Mouse (Mus musculus): ENCODE results near the gene Il17f. TPM values are rescaled to one million over a fixed set of nuclear protein-coding genes. Genes with fewer than 3 reads are reported as not detected.

The Il17f gene
- polyA plus RNA-seq, 1 experiment from 2014 or later, result not detected

Other genes with a start within 250 kb of the Il17f start
- not detected in 2 replicates for gene Pkhd1, start 172.6 kb downstream of the Il17f start, polyA plus RNA-seq (2014; fragmentation: Nextera tagmentation; extraction: Ambion mirVana)
- gene Il17a, start 59.7 kb downstream of the Il17f start, polyA plus RNA-seq (2014; fragmentation: Nextera tagmentation; extraction: Ambion mirVana), result not detected in 2 replicates
- gene Mcm3, start 29.7 kb upstream of the Il17f start, polyA plus RNA-seq (2014; fragmentation: Nextera tagmentation; extraction: Ambion mirVana), result 142 and 153 TPM in 2 replicates
- gene Paqr8, start 100.0 kb upstream of the Il17f start, polyA plus RNA-seq (2014; fragmentation: Nextera tagmentation; extraction: Ambion mirVana), result 3.0 and 4.8 TPM in 2 replicates
- gene Efhc1, start 161.0 kb upstream of the Il17f start, polyA plus RNA-seq (2014; fragmentation: Nextera tagmentation; extraction: Ambion mirVana), result 0.66 and 1.3 TPM in 2 replicates

Data from heart, embryonic 11.5 days (tissue).